Mouse (Mus musculus) embryonic fibroblast, embryonic 13.5 days (primary cell): ENCODE measurements around the gene Chaf1a. TPM values are rescaled to one million over a fixed set of nuclear protein-coding genes. Genes with fewer than 3 reads are reported as not detected.

Experiments used
- H3K27ac ChIP-seq: 2 replicates; pipeline ENCODE4 v1.5.1; 2012; ENCODE audit warnings: low read length, control low read depth, inconsistent platforms; ENCODE audit not compliant: insufficient read depth
- H3K4me1 ChIP-seq: 2 replicates; pipeline ENCODE4 v1.6.1; 2011; ENCODE audit warnings: low read length; ENCODE audit not compliant: control insufficient read depth, insufficient read depth
- H3K4me3 ChIP-seq: 2 replicates; pipeline ENCODE4 v1.5.1; 2011; ENCODE audit warnings: mild to moderate bottlenecking, control low read depth, low read length; ENCODE audit not compliant: insufficient read depth
- CTCF ChIP-seq: IDR thresholded peaks from 2 replicates; pipeline ENCODE4 v1.5.1; 2011; ENCODE audit warnings: mild to moderate bottlenecking, control low read depth, low read length, moderate library complexity, borderline replicate concordance; ENCODE audit not compliant: insufficient read depth
- POLR2A ChIP-seq: IDR thresholded peaks from 2 replicates; pipeline ENCODE4 v1.6.1; 2011; ENCODE audit warnings: low read depth, mild to moderate bottlenecking, control low read depth, low read length, moderate library complexity
- polyA plus RNA-seq: library from polyadenylated mRNA; stranded (reverse); fragments of >200 nt; gene quantifications from 2 replicates; pipeline ENCODE4 v1.2.4, GENCODE M21; 2011; ENCODE audit warnings: low read depth; ENCODE audit not compliant: missing spikeins, insufficient read length

The Chaf1a gene
- polyA plus RNA-seq, 1 experiment = 13.9 TPM

- Histone ChIP-seq H3K4me1 (0 out of 2 replicates have a peak, but pooled peaks cover 4% of the 10 kb centered on the region), H3K4me3 (no peak overlapping the region), H3K27ac (no peak overlapping the region)
- peak; percentile 37; the same call in 1 of the 2 replicates for TF ChIP-seq POLR2A
- TF ChIP-seq CTCF = peak; percentile 89; the same call in 1 of the 2 replicates
These were observed 21.7 kb upstream of the Chaf1a start for GRCm38 (mm10) chr17:56018347-56019131.

- peaks cover 9% of the 10 kb centered on the region; the same call in 1 of the 2 replicates for H3K4me1 ChIP-seq
- no peak overlapping the region for H3K4me3 ChIP-seq
- TF ChIP-seq CTCF = no peak
- TF ChIP-seq POLR2A = 0 out of 2 replicates have a peak, but pooled peaks have one; percentile 10
- H3K27ac ChIP-seq = no peak overlapping the region
These were observed 19.7 kb upstream of the Chaf1a start for GRCm38 (mm10) chr17:56020400-56021084.

- Histone ChIP-seq H3K4me3 (no peak overlapping the region), H3K27ac (no peak overlapping the region)
- TF ChIP-seq CTCF = no peak
- no peak for TF ChIP-seq POLR2A
These were observed 18.9 kb upstream of the Chaf1a start for GRCm38 (mm10) chr17:56021161-56021910.

GRCm38 (mm10) chr17:56022131-56022988 is 17.9 kb upstream of the Chaf1a start:
- Histone ChIP-seq H3K4me1 (peaks cover 25% of the 10 kb centered on the region), H3K4me3 (no peak overlapping the region), H3K27ac (no peak overlapping the region)
- TF ChIP-seq POLR2A (no peak), CTCF (no peak)

More at GRCm38 (mm10) chr17:56021161-56021910, 18.9 kb upstream of the Chaf1a start:
- H3K4me1 ChIP-seq = peaks cover 16% of the 10 kb centered on the region

GRCm38 (mm10) chr17:56022989-56023290 is 17.3 kb upstream of the Chaf1a start:
- peaks cover 27% of the 10 kb centered on the region for H3K4me1 ChIP-seq
- no peak overlapping the region for H3K27ac ChIP-seq
- H3K4me3 ChIP-seq = no peak overlapping the region
- TF ChIP-seq CTCF (no peak), POLR2A (no peak)

GRCm38 (mm10) chr17:56023386-56023785 is 16.9 kb upstream of the Chaf1a start:
- Histone ChIP-seq H3K27ac (peak overlapping the region; percentile 8; the same call in 1 of the 2 replicates), H3K4me3 (no peak overlapping the region), H3K4me1 (peaks cover 27% of the 10 kb centered on the region)
- TF ChIP-seq POLR2A (no peak), CTCF (no peak)

GRCm38 (mm10) chr17:56024476-56024875 is 15.8 kb upstream of the Chaf1a start:
- Histone ChIP-seq H3K4me1 (peaks cover 30% of the 10 kb centered on the region), H3K4me3 (no peak overlapping the region), H3K27ac (no peak overlapping the region; the same call in none of the 2 replicates)
- no peak for TF ChIP-seq POLR2A

- peaks cover 30% of the 10 kb centered on the region for H3K4me1 ChIP-seq
- H3K4me3 ChIP-seq = no peak overlapping the region
- H3K27ac ChIP-seq = no peak overlapping the region; the same call in 1 of the 2 replicates
- TF ChIP-seq POLR2A = no peak
- TF ChIP-seq CTCF = no peak
These were observed 15.3 kb upstream of the Chaf1a start for GRCm38 (mm10) chr17:56024931-56025330.

GRCm38 (mm10) chr17:56026303-56026702 is 13.9 kb upstream of the Chaf1a start:
- H3K27ac ChIP-seq = peak overlapping the region; percentile 82
- no peak overlapping the region for H3K4me3 ChIP-seq
- TF ChIP-seq CTCF (no peak), POLR2A (no peak)
- H3K4me1 ChIP-seq = peaks cover 42% of the 10 kb centered on the region
